Mouse (Mus musculus) neural tube, postnatal 0 days (tissue): ENCODE measurements around the gene Zfp433. TPM values are rescaled to one million over a fixed set of nuclear protein-coding genes. Genes with fewer than 3 reads are reported as not detected.

Experiments used
- polyA plus RNA-seq: library from polyadenylated mRNA; unstranded; fragments of >200 nt; fragmentation: Nextera tagmentation; extraction: Ambion mirVana; gene quantifications from 2 replicates; pipeline ENCODE4 v1.2.1, GENCODE M21; 2015

Gene Zfp433
- 11.3 and 14.2 TPM in 2 replicates for polyA plus RNA-seq

GRCm38 (mm10) chr10:81704531-81705301 is at the start of gene Zfp433:
TSS of gene Zfp433 (plus strand) at chr10:81704825.

GRCm38 (mm10) chr10:81770506-81771403 is 66.1 kb downstream of the Zfp433 start, which contains the start of gene Gm3055:
TSS of gene Gm3055 (minus strand) at chr10:81771161.

Other genes with a start within 250 kb of the Zfp433 start
- gene Nfic, start 249.2 kb upstream of the Zfp433 start, polyA plus RNA-seq = 51.8 and 53.5 TPM in 2 replicates
- 40.7 and 46.8 TPM in 2 replicates for gene Celf5, start 222.1 kb upstream of the Zfp433 start, polyA plus RNA-seq
- 59.5 and 68.2 TPM in 2 replicates for gene Ncln, start 208.4 kb upstream of the Zfp433 start, polyA plus RNA-seq
- gene S1pr4, start 204.7 kb upstream of the Zfp433 start, polyA plus RNA-seq = 0.68 and 0.72 TPM in 2 replicates
- gene Gna15, start 180.6 kb upstream of the Zfp433 start, polyA plus RNA-seq = 1.8 and 1.9 TPM in 2 replicates
- 103 and 114 TPM in 2 replicates for gene Gna11, start 159.6 kb upstream of the Zfp433 start, polyA plus RNA-seq
- gene Aes, start 145.3 kb upstream of the Zfp433 start, polyA plus RNA-seq = 842 and 942 TPM in 2 replicates
- gene Tle2, start 130.3 kb upstream of the Zfp433 start, polyA plus RNA-seq = 51.9 and 57.1 TPM in 2 replicates
- gene Tle6, start 103.8 kb upstream of the Zfp433 start, polyA plus RNA-seq = 6.1 and 6.8 TPM in 2 replicates
- gene BC025920, start 98.6 kb upstream of the Zfp433 start, polyA plus RNA-seq = 0.46 and 1.4 TPM in 2 replicates
- gene Sirt6, start 77.0 kb upstream of the Zfp433 start, polyA plus RNA-seq = 35.6 and 42.4 TPM in 2 replicates
- 18.2 and 24.2 TPM in 2 replicates for gene Ankrd24, start 76.3 kb upstream of the Zfp433 start, polyA plus RNA-seq
- gene Gm10778, start 55.8 kb upstream of the Zfp433 start, polyA plus RNA-seq = 5.3 and 6.1 TPM in 2 replicates
- 8.7 and 11.0 TPM in 2 replicates for gene Gm3055, start 66.3 kb downstream of the Zfp433 start, polyA plus RNA-seq
- gene Gm4767, start 107.4 kb downstream of the Zfp433 start, polyA plus RNA-seq = 3.6 and 3.9 TPM in 2 replicates
- gene Gm32687, start 159.1 kb downstream of the Zfp433 start, polyA plus RNA-seq = 6.7 and 6.9 TPM in 2 replicates
- gene Zfp781, start 225.7 kb downstream of the Zfp433 start, polyA plus RNA-seq = 3.3 and 4.1 TPM in 2 replicates